Mouse (Mus musculus) E14TG2a.4 (cell line): ENCODE results near the gene Csdc2.

Experiments
- H3K27me3 ChIP-seq: 2 replicates; pipeline ENCODE4 v1.6.1; 2014; ENCODE audit warnings: low read length, control low read depth; ENCODE audit not compliant: insufficient read depth
- H3K36me3 ChIP-seq: 2 replicates; pipeline ENCODE4 v1.6.1; 2014; ENCODE audit warnings: low read length, control low read depth; ENCODE audit not compliant: insufficient read depth
- H3K4me1 ChIP-seq: replicated peaks from 2 replicates; pipeline ENCODE4 v1.6.1; 2014; ENCODE audit warnings: low read depth, low read length, control low read depth
- H3K4me3 ChIP-seq: replicated peaks from 2 replicates; pipeline ENCODE4 v1.5.1; 2014; ENCODE audit warnings: mild to moderate bottlenecking, low read length
- H3K9me3 ChIP-seq: 2 replicates; pipeline ENCODE4 v1.6.1; 2014; ENCODE audit warnings: low read length, control low read depth
- CTCF ChIP-seq: conservative IDR thresholded peaks from 2 replicates; pipeline ENCODE4 v1.5.1; 2014; ENCODE audit warnings: low read length
- NANOG ChIP-seq: IDR thresholded peaks from 2 replicates; pipeline ENCODE4 v1.6.1; 2014; ENCODE audit warnings: borderline replicate concordance, low read length, mixed read lengths
- POU5F1 ChIP-seq: IDR thresholded peaks from 2 replicates; pipeline ENCODE4 v1.6.1; 2014; ENCODE audit warnings: low read length, borderline replicate concordance

Gene Csdc2

GRCm38 (mm10) chr15:81955414-81955813 is 18.9 kb downstream of the Csdc2 start:
- H3K27me3 ChIP-seq: no peaks in the 10 kb centered on the region
- no peak overlapping the region for H3K4me3 ChIP-seq
- peaks cover 90% of the 10 kb centered on the region for H3K36me3 ChIP-seq
- H3K4me1 ChIP-seq: peaks cover 65% of the 10 kb centered on the region
- H3K9me3 ChIP-seq: no peaks in the 10 kb centered on the region
- no peak for TF ChIP-seq POU5F1

- Histone ChIP-seq H3K4me1 (peaks cover 60% of the 10 kb centered on the region), H3K4me3 (peak overlapping the region; percentile 8; the same call in 1 of the 2 replicates), H3K36me3 (peaks cover 79% of the 10 kb centered on the region), H3K27me3 (no peaks in the 10 kb centered on the region), H3K9me3 (no peaks in the 10 kb centered on the region)
- TF ChIP-seq POU5F1 (no peak), CTCF (peak; percentile 96)
Observed at GRCm38 (mm10) chr15:81956457-81956856, 19.9 kb downstream of the Csdc2 start.

- peaks cover 68% of the 10 kb centered on the region for H3K36me3 ChIP-seq
- H3K4me1 ChIP-seq: peaks cover 66% of the 10 kb centered on the region
- H3K9me3 ChIP-seq: no peaks in the 10 kb centered on the region
- no peak for TF ChIP-seq POU5F1
- no peak for TF ChIP-seq NANOG
- no peak for TF ChIP-seq CTCF
- H3K4me3 ChIP-seq: peak overlapping the region; percentile 100
- no peaks in the 10 kb centered on the region for H3K27me3 ChIP-seq
Observed at GRCm38 (mm10) chr15:81957598-81957997, 21.0 kb downstream of the Csdc2 start.

- Histone ChIP-seq H3K27me3 (no peaks in the 10 kb centered on the region), H3K4me1 (peaks cover 66% of the 10 kb centered on the region), H3K36me3 (peaks cover 55% of the 10 kb centered on the region), H3K4me3 (peak overlapping the region; percentile 100), H3K9me3 (no peaks in the 10 kb centered on the region)
- TF ChIP-seq POU5F1 (no peak), CTCF (no peak), NANOG (no peak)
Observed at GRCm38 (mm10) chr15:81958906-81959305, 22.3 kb downstream of the Csdc2 start.

DNA sequence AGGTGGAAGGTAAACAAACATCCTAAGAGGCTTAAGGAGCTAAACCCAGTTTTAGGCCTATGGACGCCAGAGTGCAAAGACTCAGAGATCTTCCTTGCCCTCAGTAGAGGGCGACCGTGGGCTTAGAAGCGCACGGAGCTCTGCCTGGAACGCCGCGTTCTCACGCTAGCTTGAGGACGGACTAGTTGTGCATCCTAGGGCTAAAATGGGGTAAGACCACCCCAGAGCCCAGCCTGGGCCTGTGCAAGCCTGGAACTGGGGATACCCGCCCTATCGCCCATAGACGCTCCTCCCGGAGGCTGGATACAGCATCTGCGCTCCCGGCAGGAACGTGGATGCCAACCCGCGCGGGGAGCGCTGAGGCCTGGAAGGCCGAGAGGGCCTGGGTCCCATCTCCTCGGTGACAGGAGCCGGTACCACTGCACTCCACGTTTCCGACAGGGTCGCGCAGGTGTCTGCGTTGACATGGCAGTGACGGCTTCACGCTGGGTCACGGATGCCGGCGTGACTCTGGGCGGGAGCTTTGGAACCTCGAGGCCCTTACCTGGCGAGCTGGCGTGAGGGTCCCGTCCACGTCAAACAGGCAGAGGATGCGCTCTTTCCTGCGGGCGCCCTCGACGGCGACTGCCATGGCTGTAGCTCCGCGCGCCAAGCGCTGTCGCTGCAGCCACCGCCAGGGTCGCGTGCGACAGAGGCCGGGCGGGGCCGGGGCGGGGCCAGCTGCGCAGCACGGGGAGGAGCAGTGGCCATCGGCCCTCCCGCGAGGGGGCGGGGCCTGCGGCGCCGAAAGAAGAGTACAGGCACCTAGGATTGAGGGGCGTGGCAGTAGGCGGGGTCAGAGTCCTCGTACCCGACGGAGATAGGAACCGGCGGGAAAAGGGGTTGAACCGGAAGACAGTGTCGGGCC is 23.9 kb downstream of the Csdc2 start, which contains the start of gene Pmm1:
Gene Pmm1, minus strand, starts transcription at position 760 of the 907 bp plus-strand sequence.
- H3K27me3 ChIP-seq: no peaks in the 10 kb centered on the region

DNA sequence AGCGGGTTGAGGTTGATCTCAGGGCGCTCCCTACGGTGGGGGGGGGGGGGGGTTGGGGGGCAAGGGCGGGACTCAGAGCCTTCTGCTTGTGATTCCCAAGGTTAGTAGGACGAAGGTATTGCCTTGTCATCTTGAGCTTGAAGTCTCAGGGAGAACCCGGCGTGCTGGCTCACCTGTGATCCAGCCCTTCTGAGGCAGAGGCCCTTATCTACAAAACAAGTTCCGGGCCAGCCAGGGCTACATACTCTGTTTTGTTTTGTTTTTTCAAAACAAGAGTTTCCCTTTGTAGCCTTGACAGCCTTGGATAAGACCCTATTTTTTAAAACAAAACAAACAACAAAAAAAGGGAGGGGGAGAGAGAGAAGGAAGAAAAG is 24.5 kb downstream of the Csdc2 start:
- H3K4me3 ChIP-seq: peak overlapping the region; percentile 58
- no peaks in the 10 kb centered on the region for H3K27me3 ChIP-seq
- H3K4me1 ChIP-seq: peaks cover 67% of the 10 kb centered on the region
- H3K36me3 ChIP-seq: peaks cover 33% of the 10 kb centered on the region
- TF ChIP-seq POU5F1 (no peak), CTCF (no peak), NANOG (no peak)
- no peaks in the 10 kb centered on the region for H3K9me3 ChIP-seq

More for the DNA sequence above, 23.9 kb downstream of the Csdc2 start, which contains the start of gene Pmm1:
- no peak for TF ChIP-seq POU5F1
- peak; percentile 28; the same call in 1 of the 2 replicates for TF ChIP-seq CTCF
- no peaks in the 10 kb centered on the region for H3K9me3 ChIP-seq
- peaks cover 68% of the 10 kb centered on the region for H3K4me1 ChIP-seq
- H3K36me3 ChIP-seq: peaks cover 40% of the 10 kb centered on the region
- H3K4me3 ChIP-seq: peak within 1 kb of the TSS; percentile 100

GRCm38 (mm10) chr15:81964262-81964661 is 27.7 kb downstream of the Csdc2 start:
- TF ChIP-seq NANOG: no peak
- TF ChIP-seq CTCF: no peak
- no peak for TF ChIP-seq POU5F1
- H3K27me3 ChIP-seq: no peaks in the 10 kb centered on the region
- H3K36me3 ChIP-seq: peaks cover 1% of the 10 kb centered on the region
- H3K4me1 ChIP-seq: peaks cover 64% of the 10 kb centered on the region
- H3K4me3 ChIP-seq: no peak overlapping the region
- H3K9me3 ChIP-seq: peaks cover 11% of the 10 kb centered on the region; the same call in 1 of the 2 replicates

- Histone ChIP-seq H3K4me1 (peaks cover 58% of the 10 kb centered on the region), H3K36me3 (no peaks in the 10 kb centered on the region), H3K27me3 (no peaks in the 10 kb centered on the region), H3K4me3 (0 out of 2 replicates have a peak overlapping the region, but pooled peaks have one; percentile 7), H3K9me3 (peaks cover 19% of the 10 kb centered on the region)
- TF ChIP-seq POU5F1: no peak
- TF ChIP-seq CTCF: no peak
- no peak for TF ChIP-seq NANOG
Observed at GRCm38 (mm10) chr15:81964980-81965545, 28.5 kb downstream of the Csdc2 start.
